Mouse (Mus musculus): Measurements from ENCODE around the gene Pitpnc1.

DNA sequence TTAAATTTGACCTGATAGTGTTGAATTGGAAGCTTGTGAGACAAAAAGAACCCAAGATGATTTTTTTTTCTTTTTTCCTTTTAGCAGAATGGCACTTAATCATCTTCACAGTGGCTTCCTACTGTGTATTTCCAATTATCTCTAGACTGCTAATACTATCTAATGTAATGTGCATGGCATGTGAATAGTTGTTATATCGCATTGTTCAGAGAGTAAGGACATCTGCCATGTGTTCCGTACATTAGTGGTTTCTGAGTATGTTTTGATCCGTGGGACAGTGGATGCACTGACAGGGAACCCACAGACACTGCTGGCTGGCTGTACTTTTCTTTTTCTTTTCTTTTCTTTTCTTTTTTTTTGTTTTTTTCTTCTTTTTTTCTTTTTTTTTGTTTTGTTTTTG, 1.8 kb upstream of the Pitpnc1 start:
- no peak for TF ChIP-seq HCFC1 (IDR thresholded peaks at IDR 0.05; ENCODE audit: low read depth, low read length)
- no peak for TF ChIP-seq TBP (conservative IDR thresholded peaks at IDR 0.05; ENCODE audit: low read depth, low read length)
- TF ChIP-seq RCOR1 (conservative IDR thresholded peaks at IDR 0.05; ENCODE audit: low read depth, low read length): no peak
- no peak for TF ChIP-seq CTCF (conservative IDR thresholded peaks at IDR 0.05 in 1 of 2, IDR thresholded peaks at IDR 0.05 in 1 of 2; ENCODE audit: low read depth in 2 of 2, low read length in 2 of 2)
